Mouse (Mus musculus) lung, embryonic 14.5 days (tissue): ENCODE measurements at regions not wholly inside any gene's neighbourhood (a gene's known extent, or its start where the extent isn't known, plus 50 kb on each side); places are given as distances from the start of the nearest gene placed in this dataset.

Experiments
- ATAC-seq: fragments of 200-750 bp; cut with Nextera tagmentation; 2 replicates; pipeline ENCODE4 v1.8.0; 2017; ENCODE audit warnings: mild to moderate bottlenecking, moderate TSS enrichment, moderate library complexity; ENCODE audit not compliant: insufficient read depth
- DNase-seq: peaks from one replicate; pipeline ENCODE4 v3.0.0-alpha.2; 2015
- H3K27ac ChIP-seq: fragments of 300-500 bp; sonication (generic); 2 replicates; pipeline ENCODE4 v1.5.1; 2014; ENCODE audit warnings: low read depth, mild to moderate bottlenecking, moderate library complexity
- H3K27me3 ChIP-seq: fragments of 300-500 bp; sonication (generic); 2 replicates; pipeline ENCODE4 v1.6.1; 2014; ENCODE audit warnings: low read length, control low read depth; ENCODE audit not compliant: insufficient read depth
- H3K36me3 ChIP-seq: fragments of 300-500 bp; sonication (generic); 2 replicates; pipeline ENCODE4 v1.6.1; 2014; ENCODE audit warnings: control low read depth; ENCODE audit not compliant: insufficient read depth
- H3K4me1 ChIP-seq: fragments of 300-500 bp; sonication (generic); 2 replicates; pipeline ENCODE4 v1.6.1; 2014; ENCODE audit warnings: antibody characterized with exemption, control low read depth; ENCODE audit not compliant: insufficient read depth
- H3K4me2 ChIP-seq: fragments of 300-500 bp; sonication (generic); 2 replicates; pipeline ENCODE4 v1.6.1; 2014; ENCODE audit warnings: mild to moderate bottlenecking
- H3K4me3 ChIP-seq: fragments of 300-500 bp; sonication (generic); 2 replicates; pipeline ENCODE4 v1.5.1; 2014; ENCODE audit warnings: low read depth, low read length
- H3K9ac ChIP-seq: fragments of 300-500 bp; sonication (generic); 2 replicates; pipeline ENCODE4 v1.6.1; 2014
- H3K9me3 ChIP-seq: fragments of 300-500 bp; sonication (generic); 2 replicates; pipeline ENCODE4 v1.6.1; 2016; ENCODE audit warnings: low read depth, low read length, control low read depth
- CTCF ChIP-seq: IDR thresholded peaks from 2 replicates; pipeline ENCODE4 v1.5.1; 2016; ENCODE audit warnings: antibody characterized with exemption, low read depth
- WGBS: fragments of 180-500 bp; shearing (Covaris S2); extraction: QIAGEN DNeasy Blood & Tissue Kit; methylation state at CpG from one replicate; pipeline ENCODE4 v1.1.7; 2014; 5-methylcytosine and 5-hydroxymethylcytosine counted together

DNA sequence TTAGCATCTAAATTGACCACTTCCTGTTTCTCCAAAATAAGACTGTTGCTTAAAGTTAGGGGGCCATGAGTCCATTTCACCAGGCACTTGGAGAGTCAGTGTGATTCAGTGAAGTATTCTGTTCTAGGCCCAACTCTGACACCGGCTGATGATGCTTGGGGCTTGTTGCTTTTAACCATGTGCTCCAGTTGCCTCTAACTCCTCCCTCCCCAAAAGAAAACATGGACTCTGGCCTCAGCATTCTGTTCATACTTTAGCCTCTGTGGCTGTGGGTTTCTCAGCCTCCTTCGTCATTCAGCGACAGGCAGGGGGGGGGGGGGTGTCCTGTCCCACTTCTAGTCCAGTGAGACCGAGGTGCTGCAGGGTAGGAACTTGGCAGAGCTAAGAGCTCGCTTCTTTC lies 126.6 kb upstream of the Ces5a start:
- no peaks in the 10 kb centered on the region for H3K27me3 ChIP-seq
- no peak for TF ChIP-seq CTCF
- H3K4me3 ChIP-seq = no peak overlapping the region
- no peak overlapping the region for H3K9ac ChIP-seq
- peak overlapping the region; percentile 59 for H3K4me2 ChIP-seq
- 59% methylated on average over 5 of the region's 5 CpGs for WGBS
- H3K27ac ChIP-seq = no peak overlapping the region
- ATAC-seq (peak; percentile 14; the same call in 1 of the 2 replicates), DNase-seq (no peak)
- no peaks in the 10 kb centered on the region for H3K9me3 ChIP-seq
- H3K4me1 ChIP-seq = no peaks in the 10 kb centered on the region
- no peaks in the 10 kb centered on the region for H3K36me3 ChIP-seq

DNA sequence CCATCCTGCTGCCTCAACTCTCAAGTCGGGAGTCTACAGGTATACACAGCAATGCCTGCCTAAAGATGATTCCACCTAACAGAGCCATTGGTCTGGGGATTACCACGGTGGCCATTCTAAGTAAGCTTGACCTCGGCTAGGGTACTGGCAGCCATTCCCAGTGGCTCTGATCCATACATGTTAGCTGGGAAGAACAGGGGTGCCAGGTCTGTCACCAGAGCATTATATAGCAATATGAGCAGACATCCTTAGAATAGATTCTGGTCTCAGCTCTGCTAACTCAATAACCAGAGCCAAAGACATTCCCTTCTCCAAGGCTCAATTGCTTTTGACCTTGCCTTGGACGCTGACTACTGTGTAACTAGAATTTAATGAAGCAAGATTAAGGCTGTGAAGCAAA lies 128.2 kb upstream of the Ces5a start:
- Histone ChIP-seq H3K9ac (no peak overlapping the region), H3K27me3 (no peaks in the 10 kb centered on the region), H3K9me3 (no peaks in the 10 kb centered on the region), H3K36me3 (no peaks in the 10 kb centered on the region), H3K4me3 (no peak overlapping the region), H3K27ac (no peak overlapping the region), H3K4me2 (no peak overlapping the region), H3K4me1 (no peaks in the 10 kb centered on the region)
- DNase-seq (no peak), ATAC-seq (no peak)
- TF ChIP-seq CTCF = no peak
- WGBS = 88% methylated on average over 4 of the region's 4 CpGs

DNA sequence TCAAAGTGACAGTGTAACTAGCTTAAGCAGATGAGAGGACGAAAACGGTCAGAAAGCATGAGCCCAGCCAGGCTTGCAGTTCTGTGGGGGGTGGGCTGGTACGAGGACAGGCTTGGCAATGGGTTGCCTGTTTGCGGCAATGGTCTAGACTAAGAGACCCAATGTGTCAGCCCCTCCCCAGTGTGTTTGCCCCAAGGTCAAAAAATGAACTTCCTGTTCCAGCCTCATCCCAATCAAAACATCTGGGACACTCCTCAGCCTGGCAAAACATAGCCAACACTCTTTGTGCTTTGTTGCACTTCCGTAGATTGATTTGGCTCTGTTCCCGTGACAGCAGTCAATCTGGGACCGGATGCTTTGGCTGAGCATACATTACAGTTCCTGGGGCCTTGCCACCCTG lies 132.7 kb upstream of the Ces5a start:
- no peak overlapping the region for H3K9ac ChIP-seq
- H3K27ac ChIP-seq = no peak overlapping the region
- H3K36me3 ChIP-seq = no peaks in the 10 kb centered on the region
- H3K4me3 ChIP-seq = no peak overlapping the region
- peak; percentile 80 for DNase-seq
- no peaks in the 10 kb centered on the region for H3K4me1 ChIP-seq
- no peak for TF ChIP-seq CTCF
- H3K9me3 ChIP-seq = no peaks in the 10 kb centered on the region
- no peak overlapping the region for H3K4me2 ChIP-seq
- WGBS = 34% methylated on average over 7 of the region's 7 CpGs
- no peaks in the 10 kb centered on the region for H3K27me3 ChIP-seq
- ATAC-seq = peak; percentile 75

DNA sequence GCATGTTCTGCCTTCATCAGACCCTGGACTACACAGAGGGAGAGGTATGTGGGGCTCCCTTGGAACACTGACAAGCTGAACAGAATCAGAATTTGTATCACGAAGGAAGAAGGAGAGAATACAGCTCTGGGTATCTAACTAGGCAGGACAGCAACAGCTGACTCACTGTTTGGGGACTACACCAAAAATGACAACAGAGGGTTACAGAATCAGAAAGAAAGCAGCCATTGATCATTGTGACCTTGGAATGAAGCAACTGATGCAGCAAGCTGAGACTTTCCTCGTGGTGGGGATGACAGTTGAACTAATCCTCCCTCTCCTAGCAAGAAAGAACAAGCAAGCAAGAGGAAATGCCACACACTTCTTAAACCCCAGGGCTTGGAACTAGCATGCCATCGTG lies 135.0 kb upstream of the Gnao1 start:
- Histone ChIP-seq H3K9me3 (no peaks in the 10 kb centered on the region), H3K27ac (no peak overlapping the region), H3K36me3 (no peaks in the 10 kb centered on the region), H3K4me3 (no peak overlapping the region), H3K4me1 (no peaks in the 10 kb centered on the region), H3K27me3 (no peaks in the 10 kb centered on the region), H3K4me2 (no peak overlapping the region), H3K9ac (no peak overlapping the region)
- 51% methylated on average over 3 of the region's 3 CpGs for WGBS
- no peak for DNase-seq
- no peak for TF ChIP-seq CTCF
- ATAC-seq = no peak

DNA sequence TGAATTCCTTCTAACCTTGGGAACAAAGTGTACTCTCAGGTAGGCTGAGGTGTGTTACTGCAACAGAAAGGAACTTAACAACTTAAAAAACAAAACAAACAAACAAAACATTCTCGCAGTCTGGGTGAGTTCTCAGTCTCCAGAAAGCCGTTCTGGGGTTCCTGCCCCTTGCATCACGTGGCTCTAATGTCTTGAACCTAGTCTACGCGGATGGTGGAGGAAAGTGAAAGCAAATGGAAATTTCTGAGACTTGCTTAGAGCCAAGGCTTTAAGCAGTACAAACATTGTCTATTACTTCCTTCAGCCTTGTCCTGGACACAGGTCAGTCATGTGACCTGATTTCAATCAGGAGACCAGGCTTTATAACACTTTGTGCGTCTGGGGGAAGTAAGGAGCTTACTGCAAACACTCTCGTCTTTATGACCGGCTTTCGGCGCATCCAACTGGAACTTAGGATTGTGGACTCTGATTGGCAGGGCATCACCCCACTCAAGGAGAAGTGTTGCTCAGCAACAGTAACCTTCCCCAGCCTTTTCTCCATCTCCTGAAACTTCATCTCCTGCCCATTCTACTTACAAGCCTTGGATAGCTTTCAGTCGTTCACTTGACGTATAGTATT lies 125.9 kb upstream of the Gnao1 start:
- Histone ChIP-seq H3K9me3 (no peaks in the 10 kb centered on the region), H3K27me3 (no peaks in the 10 kb centered on the region), H3K36me3 (no peaks in the 10 kb centered on the region), H3K9ac (no peak overlapping the region), H3K27ac (no peak overlapping the region), H3K4me3 (no peak overlapping the region), H3K4me2 (no peak overlapping the region), H3K4me1 (no peaks in the 10 kb centered on the region)
- no peak for DNase-seq
- 80% methylated on average over 12 of the region's 12 CpGs for WGBS
- TF ChIP-seq CTCF = no peak
- ATAC-seq = no peak

DNA sequence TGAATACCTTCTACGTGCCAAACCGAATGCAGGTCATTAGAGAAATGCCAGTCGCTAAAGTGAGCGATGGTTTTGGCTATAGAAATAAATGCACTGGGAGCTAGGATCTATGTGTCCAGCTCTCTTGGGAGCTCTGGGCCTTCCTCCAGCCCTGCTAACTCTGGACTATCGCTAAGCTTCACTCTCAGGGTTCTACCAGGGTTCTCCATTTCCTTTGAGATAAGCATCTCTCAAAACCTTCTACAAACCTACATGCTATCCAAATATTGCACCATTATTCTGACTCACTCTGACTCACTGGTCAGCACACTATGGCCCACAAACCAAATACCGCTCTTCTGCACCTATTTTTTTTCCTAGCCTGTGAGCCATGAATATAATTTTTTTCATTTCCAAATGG lies 125.4 kb upstream of the Gnao1 start:
- H3K4me3 ChIP-seq = no peak overlapping the region
- no peak for ATAC-seq
- no peaks in the 10 kb centered on the region for H3K9me3 ChIP-seq
- no peaks in the 10 kb centered on the region for H3K4me1 ChIP-seq
- WGBS = 90% methylated on average over 6 of the region's 6 CpGs
- H3K27ac ChIP-seq = no peak overlapping the region
- no peaks in the 10 kb centered on the region for H3K36me3 ChIP-seq
- H3K9ac ChIP-seq = no peak overlapping the region
- H3K27me3 ChIP-seq = no peaks in the 10 kb centered on the region
- H3K4me2 ChIP-seq = no peak overlapping the region
- DNase-seq = no peak
- TF ChIP-seq CTCF = no peak

DNA sequence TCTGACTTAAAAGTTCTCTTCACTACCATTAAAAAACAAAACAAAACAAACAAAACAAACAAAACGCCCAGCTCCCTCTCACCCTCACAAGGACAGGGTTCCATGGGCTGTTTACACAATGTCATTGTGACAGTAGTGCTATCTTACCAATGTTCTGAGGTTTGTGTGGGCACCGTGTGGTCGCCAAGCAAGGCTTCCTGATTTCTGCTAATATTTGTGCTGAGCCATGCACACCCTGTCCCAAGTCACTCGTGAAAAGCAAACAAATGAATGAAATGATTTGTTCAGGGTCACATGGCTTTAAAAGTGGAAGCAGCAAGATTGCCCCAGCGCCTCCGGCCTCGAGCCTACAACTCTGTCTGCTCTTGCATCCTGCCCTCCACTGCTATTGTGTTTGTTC lies 120.9 kb upstream of the Gnao1 start:
- Histone ChIP-seq H3K36me3 (no peaks in the 10 kb centered on the region), H3K27ac (no peak overlapping the region), H3K4me2 (no peak overlapping the region), H3K9ac (no peak overlapping the region), H3K9me3 (no peaks in the 10 kb centered on the region), H3K4me1 (no peaks in the 10 kb centered on the region), H3K27me3 (no peaks in the 10 kb centered on the region), H3K4me3 (no peak overlapping the region)
- ATAC-seq (no peak), DNase-seq (peak; percentile 5)
- TF ChIP-seq CTCF = no peak
- 26% methylated on average over 7 of the region's 7 CpGs for WGBS
